Mouse (Mus musculus) megakaryocyte progenitor cell, adult 5-6 weeks (primary cell): ENCODE measurements around the gene Senp2. TPM values are rescaled to one million over a fixed set of nuclear protein-coding genes. Genes with fewer than 3 reads are reported as not detected.
"Not testable (repeated sequence)": the region's sequence is repeated elsewhere in the genome, so short reads cannot be mapped to it uniquely, and the experiment has no call there.

Source experiments
- ATAC-seq: replicated peaks from 2 replicates; pipeline ENCODE4 v1.8.0; 2016; ENCODE audit warnings: mild to moderate bottlenecking, moderate TSS enrichment, inconsistent platforms; ENCODE audit not compliant: poor library complexity
- total RNA-seq, 2 experiments: library from RNA; stranded (forward) in 1 of 2; stranded (reverse) in 1 of 2; fragments of 157-497, 149-512 nt in 1 of 2; fragments of 200-1000 nt in 1 of 2; gene quantifications; 2 replicates each; pipeline versions ENCODE4 v1.2.3 to v1.2.4; 2015 to 2017

Senp2 gene
- total RNA-seq (2015) = 48.1 and 48.9 TPM in 2 replicates
- 42.4 and 42.8 TPM in 2 replicates for total RNA-seq (2017)

GRCm38 (mm10) chr16:22009099-22009584, at the start of gene Senp2:
TSS of gene Senp2 (plus strand) at chr16:22009484.
- ATAC-seq = peak; percentile 97

GRCm38 (mm10) chr16:21965576-21965975, 43.7 kb upstream of the Senp2 start:
- ATAC-seq = no peak

GRCm38 (mm10) chr16:21969874-21970273, 39.4 kb upstream of the Senp2 start:
- ATAC-seq = no peak

- ATAC-seq = no peak
Measured at GRCm38 (mm10) chr16:21970536-21970935, 38.7 kb upstream of the Senp2 start.

- no peak for ATAC-seq
Measured at GRCm38 (mm10) chr16:21971446-21971845, 37.8 kb upstream of the Senp2 start.

GRCm38 (mm10) chr16:21976203-21976602, 33.1 kb upstream of the Senp2 start:
- no peak for ATAC-seq

GRCm38 (mm10) chr16:21977347-21977746, 31.9 kb upstream of the Senp2 start:
- ATAC-seq = no peak

- no peak for ATAC-seq
Measured at GRCm38 (mm10) chr16:21983146-21983545, 26.1 kb upstream of the Senp2 start.

GRCm38 (mm10) chr16:21983581-21983980, 25.7 kb upstream of the Senp2 start:
- no peak for ATAC-seq

GRCm38 (mm10) chr16:21984091-21984490, 25.2 kb upstream of the Senp2 start:
- no peak for ATAC-seq

GRCm38 (mm10) chr16:21986191-21986590, 23.1 kb upstream of the Senp2 start:
- ATAC-seq = no peak

- ATAC-seq = no peak
Measured at GRCm38 (mm10) chr16:21987956-21988355, 21.3 kb upstream of the Senp2 start.

- not testable (repeated sequence) for ATAC-seq
Measured at GRCm38 (mm10) chr16:21990893-21991292, 18.4 kb upstream of the Senp2 start.

- no peak for ATAC-seq
Measured at GRCm38 (mm10) chr16:21991774-21992173, 17.5 kb upstream of the Senp2 start.

- ATAC-seq = peak; percentile 68
Measured at GRCm38 (mm10) chr16:21995304-21995703, 14.0 kb upstream of the Senp2 start, which contains the start of gene Liph. TSS of gene Liph (minus strand) at chr16:21995663.

GRCm38 (mm10) chr16:21996402-21996801, 12.9 kb upstream of the Senp2 start:
- ATAC-seq = no peak

GRCm38 (mm10) chr16:21996881-21997641, 12.2 kb upstream of the Senp2 start:
- peak; percentile 61 for ATAC-seq

GRCm38 (mm10) chr16:21998061-21998460, 11.2 kb upstream of the Senp2 start:
- 0 out of 2 replicates have a peak, but pooled peaks have one; percentile 37 for ATAC-seq

- no peak for ATAC-seq
Measured at GRCm38 (mm10) chr16:21999941-22000690, 9.2 kb upstream of the Senp2 start.

- ATAC-seq = 0 out of 2 replicates have a peak, but pooled peaks have one; percentile 29
Measured at GRCm38 (mm10) chr16:22001172-22001571, 8.1 kb upstream of the Senp2 start.

GRCm38 (mm10) chr16:22001606-22002005, 7.7 kb upstream of the Senp2 start:
- no peak for ATAC-seq

GRCm38 (mm10) chr16:22009596-22009995, 312 bp downstream of the Senp2 start:
- peak; percentile 27 for ATAC-seq
